Mouse (Mus musculus) forelimb bud, embryonic 11.5 days (tissue): ENCODE results near the gene Mul1.

Experiments
- DNase-seq: peaks from one replicate; pipeline ENCODE4 v3.0.0-alpha.2; 2012; ENCODE audit warnings: low read depth, low spot score

Gene Mul1

DNA sequence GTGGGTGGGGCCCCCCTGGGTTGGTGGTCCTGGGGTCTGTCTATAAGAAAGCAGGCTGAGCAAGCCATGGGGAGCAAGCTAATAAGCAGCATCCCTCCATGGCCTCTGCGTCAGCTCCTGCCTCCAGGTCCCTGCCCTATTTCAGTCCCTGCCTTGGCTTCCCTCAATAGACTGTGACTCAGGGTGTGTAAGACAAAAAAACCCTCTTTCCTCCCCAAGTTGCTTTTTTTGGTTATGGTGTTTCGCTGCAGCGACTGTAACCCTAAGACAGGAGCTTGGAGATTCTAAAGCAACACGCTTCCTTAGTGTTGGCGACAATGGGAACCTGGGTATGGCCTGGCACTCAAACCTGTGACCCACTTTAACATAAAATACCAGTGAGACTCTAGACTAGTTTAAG is 27.0 kb downstream of the Mul1 start:
- no peak for DNase-seq

DNA sequence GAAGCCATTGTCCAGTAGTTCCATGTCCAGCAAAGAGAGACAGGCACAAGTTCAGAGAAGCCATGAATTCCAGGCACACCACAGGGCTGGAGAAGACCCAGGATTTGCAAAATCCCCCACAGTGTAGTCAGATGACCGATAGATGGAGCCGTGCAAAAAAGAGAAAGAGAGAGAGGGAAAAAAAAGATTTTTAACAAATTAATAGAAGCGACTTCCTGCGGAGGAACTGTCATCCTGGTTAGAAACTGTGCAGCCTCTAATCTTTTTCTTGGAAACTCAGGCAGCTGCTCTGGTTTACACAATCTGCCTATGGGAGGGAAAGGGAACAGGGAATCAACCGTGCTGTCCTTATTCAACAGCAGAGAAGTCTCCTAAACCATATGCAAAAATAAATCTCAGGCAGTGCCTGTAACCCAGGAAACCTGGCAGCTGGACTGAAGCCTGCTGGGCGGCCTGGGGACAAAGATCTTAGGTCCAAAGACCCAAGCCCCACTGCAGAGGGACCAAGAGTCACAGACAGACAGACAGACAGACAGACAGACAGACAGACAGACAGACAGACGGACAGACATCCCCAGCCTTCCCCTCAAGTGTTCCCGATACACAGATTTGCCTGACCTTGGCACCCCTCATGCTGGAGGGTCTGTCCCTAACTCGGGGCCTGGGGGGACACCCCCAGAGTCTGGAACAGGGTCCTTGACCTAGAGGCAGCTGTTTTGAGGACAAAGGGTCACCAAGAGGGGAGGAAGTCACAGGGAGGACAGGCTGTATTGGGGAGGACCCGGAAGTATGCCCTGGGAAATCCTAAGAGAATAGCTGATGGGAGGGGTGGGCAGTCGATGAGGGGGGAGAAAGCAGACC is 28.7 kb downstream of the Mul1 start:
- no peak for DNase-seq

DNA sequence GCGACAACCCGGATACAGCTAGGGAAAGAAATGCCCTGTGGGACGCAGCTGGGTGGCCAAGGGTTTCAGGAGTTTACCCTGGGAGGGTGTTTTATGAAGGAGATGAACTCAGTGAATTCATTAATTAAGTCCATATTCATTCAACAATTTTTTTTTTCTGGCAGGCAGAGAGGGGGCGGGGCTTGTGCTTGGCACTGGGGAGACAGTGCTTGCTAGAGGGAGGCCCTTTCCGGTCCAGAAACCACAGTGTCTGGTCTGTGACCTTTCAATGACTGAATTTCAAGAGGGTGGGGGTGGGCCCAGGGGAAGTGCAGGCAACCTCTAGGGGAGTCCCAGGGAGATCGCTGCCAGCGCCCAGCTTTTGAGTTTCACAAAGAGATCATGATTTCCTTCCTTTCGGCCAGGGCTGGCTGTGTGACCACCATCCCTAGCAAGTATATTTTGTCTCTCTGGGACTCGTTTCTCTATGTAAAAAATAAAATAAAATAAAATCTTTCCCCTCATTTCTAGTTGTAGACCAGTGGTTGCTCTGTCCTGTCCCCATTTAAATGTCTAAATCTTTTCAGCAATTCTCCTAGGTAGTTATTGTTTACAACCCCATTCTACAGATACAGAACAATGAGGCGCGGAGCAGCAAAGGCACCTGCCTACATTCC is 29.5 kb downstream of the Mul1 start:
- no peak for DNase-seq

DNA sequence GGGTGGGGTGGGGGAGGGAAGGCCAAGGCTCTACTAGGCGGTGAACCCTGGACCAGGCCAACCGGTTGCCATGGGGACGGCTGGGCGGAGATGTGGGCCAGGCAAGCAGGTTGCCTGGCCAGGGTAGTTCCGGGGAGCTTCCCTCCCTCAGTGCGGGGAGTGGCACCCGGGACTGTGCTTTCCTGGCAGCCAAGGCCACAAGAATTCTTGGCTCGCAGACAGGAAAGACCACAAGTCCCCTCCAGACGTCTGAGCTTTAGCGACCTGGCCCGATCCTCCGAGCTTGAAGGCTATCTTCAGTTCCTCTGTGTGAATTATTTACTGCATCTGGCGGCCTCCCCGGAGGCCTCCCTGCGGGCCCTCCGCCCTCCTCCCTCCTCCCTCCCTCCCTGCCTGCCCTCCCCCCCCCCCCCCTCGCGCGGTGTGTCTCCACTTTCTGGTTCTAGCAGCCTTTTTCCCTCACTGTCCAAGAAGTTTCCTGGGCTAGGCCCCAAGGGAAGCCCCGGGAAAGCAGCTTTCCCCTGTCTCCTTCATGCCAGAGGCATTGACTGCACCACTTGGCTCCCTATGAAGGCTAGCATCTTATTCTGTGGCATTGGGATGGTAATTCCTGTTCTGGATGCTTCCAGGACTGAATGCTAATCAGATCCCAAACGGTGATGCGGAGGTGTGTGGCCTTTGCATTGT is 30.3 kb downstream of the Mul1 start:
- peak; percentile 45 for DNase-seq

DNA sequence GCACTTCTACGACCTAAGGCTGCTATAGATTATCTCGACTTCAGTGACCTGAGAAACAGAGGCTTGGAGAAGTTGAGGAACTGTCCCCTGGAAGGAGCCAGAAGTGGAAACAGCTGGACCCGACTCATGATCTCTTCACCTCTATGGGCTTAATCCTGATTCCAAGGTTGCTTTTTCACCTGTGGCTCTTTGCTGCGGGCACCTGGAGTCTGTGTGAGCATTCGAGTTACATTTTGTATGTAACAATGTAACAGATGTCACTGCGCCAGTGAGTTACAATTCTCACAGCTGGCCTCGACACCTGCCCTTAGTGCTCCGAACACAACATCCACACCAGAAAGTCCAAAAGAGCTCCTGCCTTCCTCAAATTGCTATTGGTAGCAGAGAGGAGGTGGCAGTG is 31.0 kb downstream of the Mul1 start:
- no peak for DNase-seq

DNA sequence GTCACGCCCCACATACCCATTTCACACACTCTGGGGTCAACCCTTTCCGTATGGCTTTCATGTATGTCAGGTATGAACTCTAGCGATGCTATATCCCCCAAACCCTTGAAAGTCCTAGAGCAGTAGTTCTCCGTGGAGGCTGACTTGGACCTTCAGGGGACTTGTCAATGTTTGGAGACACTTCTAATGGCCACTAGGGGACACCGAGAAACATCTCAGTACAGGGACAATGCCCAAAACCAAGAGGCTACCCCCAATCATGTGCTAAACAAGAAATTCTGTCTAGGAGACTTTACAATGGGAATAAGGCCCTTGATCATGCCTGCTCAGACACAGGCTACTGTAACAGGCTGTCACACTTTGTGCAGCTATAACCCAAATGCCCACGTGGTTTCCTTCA is 32.2 kb downstream of the Mul1 start:
- no peak for DNase-seq

DNA sequence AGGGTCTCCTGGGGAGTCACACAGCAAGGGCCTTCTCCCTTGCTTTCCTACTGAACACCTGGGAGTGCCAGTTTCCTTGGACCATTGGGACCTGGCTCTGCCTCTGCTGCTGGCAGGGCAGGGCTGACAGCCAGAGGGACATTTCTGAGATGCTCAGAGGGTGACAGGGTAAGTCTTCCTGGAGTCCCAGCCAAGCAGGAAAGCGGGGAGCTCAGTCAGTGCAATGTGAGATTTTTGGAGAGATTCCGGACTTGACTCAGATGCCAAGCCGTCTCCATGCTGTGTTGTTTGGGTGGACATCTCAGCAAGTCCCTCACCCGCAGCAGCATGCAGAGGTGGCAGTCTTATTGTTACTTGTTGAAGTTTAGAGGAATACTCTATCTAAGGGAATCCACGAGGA is 33.0 kb downstream of the Mul1 start:
- DNase-seq = no peak

DNA sequence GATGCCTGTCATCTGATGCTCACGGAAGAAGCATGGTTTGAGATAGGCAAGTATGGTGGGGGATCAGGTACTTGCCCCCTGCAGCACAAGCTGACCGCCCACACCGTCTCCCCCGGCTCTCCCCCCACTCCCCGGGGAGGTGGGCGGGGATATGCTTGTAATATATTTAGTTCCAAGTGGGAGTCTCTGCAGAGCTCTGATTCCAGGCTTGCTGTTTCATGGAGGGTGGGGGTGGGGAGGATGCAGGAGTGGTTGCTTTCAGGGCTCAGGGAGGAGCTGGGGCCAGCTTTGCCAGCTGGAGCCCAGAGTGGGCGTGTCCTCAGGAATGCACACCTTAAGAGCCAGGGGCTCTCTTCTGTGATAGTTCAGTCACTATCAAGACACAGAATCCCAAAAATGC is 34.6 kb downstream of the Mul1 start:
- DNase-seq = no peak

DNA sequence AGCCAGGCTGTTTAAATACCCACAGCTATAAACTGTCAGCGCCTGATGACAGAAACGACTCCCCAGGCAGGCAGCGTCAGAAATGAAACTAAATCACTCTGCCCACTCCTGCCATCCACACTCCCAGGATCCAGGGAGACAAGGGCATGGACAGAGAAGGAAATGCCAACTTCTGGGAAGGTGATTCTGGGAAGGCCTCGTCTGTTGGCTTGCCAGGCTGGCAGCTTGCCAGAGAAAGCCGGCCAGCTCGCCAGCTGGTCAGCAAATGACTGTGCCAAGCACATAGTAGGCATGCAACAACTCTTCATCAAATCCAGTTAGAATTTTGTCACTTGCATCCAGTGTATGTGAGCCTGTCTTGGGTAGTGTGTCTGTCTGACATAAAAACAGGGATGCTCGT is 36.8 kb downstream of the Mul1 start:
- DNase-seq = no peak

DNA sequence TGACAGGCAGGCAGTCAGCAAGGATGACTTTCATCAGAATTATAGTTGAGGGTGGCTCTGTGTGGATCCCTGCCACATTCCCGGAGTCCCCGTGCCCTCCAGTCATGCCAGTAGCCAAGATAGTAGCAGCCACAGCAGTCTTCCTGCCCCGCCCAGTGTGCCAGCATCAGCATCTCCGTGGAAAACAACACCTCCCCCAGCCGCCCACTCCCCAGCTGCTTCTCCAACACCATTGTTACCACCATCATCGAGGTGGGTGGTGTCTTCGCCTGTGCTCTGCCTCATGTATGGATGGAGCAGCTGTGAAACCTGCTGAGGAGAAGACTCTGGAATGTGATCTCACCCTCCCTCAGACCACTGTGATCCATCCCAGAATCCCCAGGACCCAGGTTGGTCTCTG is 45.1 kb downstream of the Mul1 start:
- DNase-seq = no peak

DNA sequence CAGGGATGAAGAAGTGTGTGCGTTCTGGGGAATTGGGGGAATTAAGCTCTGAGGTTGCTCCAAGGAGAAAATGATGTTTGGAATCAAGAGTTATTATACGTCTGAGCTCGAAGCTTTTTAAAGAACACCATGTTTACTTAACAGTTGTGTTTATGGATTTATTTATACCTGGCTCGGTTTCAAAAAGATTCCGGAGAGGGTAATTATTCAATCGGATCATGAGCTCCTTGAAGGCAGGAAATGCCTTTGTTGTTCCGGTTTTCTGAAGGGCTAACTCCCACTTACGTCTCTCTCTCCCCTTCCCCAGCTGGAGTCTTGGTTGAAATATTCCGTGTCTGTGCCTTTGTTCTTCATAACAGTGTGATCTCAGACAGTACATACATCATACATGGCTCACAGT is 46.5 kb downstream of the Mul1 start:
- no peak for DNase-seq

DNA sequence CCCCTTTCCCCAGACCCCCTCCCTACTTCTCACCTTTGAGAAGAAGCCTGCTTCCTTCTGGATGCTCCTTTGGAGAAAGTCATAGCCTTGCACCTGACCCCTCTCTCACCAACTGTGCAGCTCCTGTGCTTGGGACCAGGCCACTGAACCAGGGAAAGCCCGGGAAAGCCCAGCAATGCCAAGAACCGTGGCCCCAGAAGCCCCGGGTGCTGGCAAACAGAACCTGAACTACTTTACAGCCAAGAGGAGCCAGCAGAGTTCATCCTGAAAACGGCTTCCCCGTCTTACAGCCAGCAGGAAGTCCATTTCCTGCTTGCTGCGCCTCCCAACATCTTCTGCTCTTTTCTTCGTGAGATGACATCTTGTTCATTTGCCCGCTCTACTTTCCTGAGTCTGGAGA is 48.2 kb downstream of the Mul1 start:
- DNase-seq = no peak

DNA sequence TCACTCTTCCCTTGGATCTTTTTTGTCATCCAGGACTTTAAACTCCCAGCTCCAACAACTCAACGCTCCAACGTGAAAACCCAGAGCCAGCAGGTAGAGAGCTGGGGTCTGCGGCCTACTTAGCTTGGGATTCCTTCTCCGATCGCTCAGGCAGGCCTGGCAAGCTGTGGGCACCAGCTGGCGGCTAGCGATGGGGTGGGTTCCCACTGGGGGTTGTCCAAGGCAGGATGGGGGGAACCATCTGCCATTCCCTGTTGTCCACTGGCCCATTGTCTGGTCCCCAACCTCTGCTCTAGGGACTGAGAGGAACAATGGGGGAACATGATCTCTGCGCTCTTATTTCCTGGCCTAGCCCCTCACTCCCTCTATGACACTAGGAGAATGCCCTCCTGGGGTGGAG is 53.8 kb downstream of the Mul1 start:
- no peak for DNase-seq

DNA sequence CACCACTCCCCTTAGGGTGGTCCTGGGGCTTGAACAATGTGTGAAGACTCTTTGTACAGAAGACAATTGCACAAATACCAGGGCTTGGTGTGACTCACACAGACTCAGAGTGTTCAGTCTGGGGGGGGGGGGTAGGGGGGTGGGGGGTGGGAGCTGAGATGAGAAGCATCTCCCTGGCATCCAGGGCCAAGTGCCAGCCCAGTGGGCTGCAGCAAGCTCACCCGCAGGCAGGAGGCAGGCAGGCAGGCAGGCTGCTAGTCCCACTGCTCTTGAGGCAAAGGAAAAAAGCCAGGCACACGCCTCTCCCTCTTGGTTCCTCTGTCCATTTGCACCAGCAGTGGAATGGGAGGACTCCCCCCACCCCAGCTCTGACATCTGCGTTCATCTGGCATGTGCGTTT is 56.6 kb downstream of the Mul1 start:
- no peak for DNase-seq
